Mouse (Mus musculus): ENCODE results near the gene Cbll1.

Gene Cbll1

DNA sequence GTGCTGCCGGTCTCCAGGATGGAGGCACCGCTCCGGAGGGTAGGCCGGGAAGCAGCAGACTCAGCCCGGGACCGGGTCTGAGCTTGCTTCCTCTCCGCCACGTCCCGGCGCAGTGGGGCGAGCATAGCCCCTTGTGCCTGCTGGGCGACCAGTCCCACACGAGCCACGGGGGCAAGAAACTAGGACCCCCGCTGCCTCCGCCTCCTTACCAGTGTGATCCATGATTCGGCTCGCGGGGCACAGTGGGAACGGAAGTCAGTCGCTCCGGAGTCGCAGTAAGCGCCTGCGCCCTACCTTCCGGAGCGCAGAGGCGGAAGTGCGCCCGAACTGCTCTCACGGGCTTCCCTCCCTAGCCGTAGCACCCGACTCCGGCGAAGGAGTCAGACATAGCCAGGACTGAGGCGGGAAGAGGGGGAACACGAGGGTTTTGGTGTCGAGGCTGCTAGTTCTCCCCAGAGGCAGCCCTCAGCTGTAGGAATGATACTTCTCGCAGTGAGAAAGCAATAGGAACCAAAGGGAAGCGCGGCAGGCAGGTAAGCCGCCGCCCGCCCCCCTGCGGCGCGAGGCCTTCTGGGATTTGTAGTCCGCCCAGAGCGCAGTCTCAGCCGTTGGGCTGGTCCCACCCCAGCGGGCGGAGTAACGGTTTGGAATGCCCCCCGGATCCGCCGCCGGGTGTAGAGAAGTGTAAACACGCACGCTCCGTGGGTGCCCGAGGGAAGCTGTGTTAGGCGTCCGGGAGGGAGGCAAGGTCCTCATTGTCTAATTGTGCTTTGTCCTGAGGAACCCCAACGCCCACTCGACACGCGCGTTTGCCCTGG, at the start of gene Cbll1:
TSS of gene Cbll1 (minus strand) at position 303 of the 818 bp plus-strand sequence.
- DNase-seq = peak; percentile 96 to 98

GRCm38 (mm10) chr12:31546061-31546460, 46.6 kb upstream of the Cbll1 start:
- no peak for DNase-seq

DNA sequence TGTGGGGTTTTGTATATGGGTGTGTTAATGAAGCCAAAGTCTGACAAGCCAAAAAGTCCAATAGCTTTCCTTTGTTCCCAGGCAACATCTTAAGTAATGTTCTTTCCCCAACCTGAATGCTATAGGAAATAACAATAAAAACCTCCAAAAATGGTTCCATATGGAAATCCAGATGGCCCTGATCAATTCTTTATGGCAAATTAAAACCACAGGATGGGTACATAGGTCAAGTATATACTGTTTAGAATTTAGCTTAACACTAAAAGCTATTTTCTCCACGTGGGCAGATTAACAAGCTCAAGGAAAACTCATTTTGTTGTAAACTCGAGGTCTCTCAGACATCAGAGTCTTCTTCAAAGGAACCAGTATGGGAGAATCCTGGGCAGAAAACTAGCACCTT, 45.8 kb upstream of the Cbll1 start:
- DNase-seq = no peak

DNA sequence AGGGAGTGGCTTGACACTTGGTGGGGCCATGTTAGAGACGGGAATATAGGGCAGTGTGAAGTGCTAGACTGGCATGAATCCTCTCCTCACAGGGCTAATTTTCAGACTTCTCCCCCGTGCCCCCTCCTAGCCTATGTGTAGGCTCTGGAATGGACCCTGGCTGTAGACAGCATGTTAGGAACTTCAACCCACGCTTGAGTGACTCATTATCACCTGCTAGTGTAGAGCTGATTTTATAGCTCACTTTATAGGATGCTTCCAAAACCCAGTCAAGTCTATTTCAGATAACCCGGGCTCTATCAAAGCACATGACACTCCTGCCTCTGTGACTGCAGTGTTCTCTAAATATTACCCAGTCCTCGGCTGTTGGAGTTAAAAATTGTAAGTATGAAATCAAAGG, 42.1 kb upstream of the Cbll1 start:
- DNase-seq = no peak

DNA sequence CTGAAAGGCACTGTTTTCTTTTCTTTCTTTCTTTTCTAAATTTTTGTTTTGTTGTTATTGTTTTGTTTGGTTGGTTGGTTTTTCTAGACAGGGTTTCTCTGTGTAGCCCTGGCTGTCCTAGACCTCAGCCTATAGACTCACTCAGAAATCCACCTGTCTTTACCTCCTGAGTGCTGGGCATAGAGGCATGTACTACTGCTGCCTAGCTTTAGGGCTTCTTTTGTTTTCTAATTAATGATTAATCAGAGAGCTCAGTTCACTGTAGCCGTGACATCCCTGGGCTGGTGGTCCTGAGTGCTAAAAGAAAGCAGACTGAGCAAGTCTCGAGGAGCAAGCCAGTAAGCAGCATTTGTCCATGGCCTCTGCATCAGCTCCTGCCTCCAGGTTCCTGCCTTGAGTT, 40.4 kb upstream of the Cbll1 start:
- DNase-seq = no peak

GRCm38 (mm10) chr12:31537515-31538230, 38.3 kb upstream of the Cbll1 start:
- no peak for DNase-seq

DNA sequence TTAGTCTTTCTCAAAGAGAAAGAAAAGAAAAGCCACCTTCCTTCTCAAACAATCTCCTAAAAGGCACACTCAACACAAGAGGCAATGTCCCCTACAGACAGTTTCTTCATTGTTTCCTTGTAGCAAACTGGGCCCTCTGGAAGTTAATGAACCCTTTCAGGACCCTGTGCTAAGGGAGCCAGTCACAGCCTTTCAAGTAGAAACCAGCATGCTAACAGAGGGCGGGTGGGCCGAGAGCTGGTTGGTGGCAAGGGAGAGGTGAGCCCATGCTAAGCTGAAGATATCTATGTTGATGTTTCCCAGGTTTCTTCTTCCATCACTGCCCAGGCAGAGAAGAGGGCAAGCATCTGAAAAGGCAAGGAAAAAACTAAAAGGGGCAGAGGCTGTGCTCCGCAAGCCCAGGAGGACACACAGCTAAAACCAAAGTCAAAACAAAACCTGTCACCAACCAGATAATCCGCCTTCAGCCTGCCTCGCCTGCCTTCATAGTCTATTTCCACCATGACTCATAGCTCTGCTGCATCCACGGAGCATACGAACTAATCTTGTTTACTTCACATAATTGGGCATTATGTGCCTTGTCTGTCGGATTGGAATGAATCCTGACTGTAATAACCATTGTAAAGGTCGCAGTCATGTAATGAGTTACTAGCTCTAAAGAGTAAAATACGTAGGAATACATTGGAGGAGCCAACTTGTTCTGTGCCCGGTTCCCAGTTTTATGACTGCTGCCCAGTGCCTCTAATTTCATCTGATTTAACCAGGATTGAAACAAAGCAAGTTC, 34.8 kb upstream of the Cbll1 start:
- no peak for DNase-seq

DNA sequence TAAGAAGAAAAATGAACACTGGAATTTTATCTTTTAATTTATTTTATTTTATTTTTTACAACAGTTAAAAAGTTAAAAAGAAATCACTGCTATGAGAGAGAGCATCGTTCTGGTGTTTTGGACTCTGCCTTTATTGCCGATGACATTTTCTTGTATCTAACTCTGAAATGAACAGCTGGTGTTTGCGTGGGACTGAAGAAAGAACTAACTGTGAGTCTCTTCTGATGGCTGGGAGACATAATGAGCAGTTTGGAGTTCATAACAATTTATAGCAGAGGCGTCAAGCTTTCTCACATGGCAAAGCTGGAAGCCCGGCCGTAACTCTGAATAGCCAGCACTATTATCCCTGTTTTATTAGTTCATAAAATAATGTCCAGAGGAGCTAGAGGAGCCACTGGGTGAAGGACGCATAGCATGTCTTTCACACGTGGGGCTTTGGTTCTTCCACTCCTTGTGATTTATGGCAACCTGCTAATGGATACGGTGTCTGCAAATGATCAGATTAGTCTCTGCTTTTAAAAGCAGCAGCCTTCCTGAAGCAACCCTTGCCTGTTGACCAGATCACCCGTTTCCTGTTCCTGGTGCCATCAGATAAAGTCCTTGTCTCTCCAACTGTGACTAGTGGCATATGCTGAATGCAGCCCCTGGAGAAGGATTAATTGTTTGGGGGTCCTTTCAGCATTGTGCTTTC, 33.9 kb upstream of the Cbll1 start:
- DNase-seq = no peak

DNA sequence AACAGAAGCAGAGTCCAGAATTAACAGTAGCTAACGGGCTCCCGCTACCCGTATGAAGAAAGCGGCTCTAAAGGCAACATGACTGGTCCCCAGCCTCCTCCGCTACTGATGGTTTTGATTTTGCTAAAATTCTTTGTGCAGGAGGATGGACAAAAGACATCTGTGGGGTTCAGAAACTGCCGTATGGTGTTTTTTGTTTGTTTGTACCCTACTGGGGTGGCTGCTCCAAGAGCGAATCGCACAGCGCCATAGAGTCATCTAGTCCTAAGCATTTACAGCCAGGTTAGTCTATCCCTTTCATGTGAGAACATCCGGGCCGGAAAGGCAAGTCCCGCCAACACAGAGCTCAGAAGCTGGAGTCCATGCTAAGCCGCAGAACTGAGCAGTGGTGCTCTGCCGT, 32.6 kb upstream of the Cbll1 start:
- DNase-seq = no peak

GRCm38 (mm10) chr12:31527407-31527806, 28.0 kb upstream of the Cbll1 start:
- DNase-seq = no peak

- no peak for DNase-seq
These were observed 22.0 kb upstream of the Cbll1 start for GRCm38 (mm10) chr12:31521371-31521770.

DNA sequence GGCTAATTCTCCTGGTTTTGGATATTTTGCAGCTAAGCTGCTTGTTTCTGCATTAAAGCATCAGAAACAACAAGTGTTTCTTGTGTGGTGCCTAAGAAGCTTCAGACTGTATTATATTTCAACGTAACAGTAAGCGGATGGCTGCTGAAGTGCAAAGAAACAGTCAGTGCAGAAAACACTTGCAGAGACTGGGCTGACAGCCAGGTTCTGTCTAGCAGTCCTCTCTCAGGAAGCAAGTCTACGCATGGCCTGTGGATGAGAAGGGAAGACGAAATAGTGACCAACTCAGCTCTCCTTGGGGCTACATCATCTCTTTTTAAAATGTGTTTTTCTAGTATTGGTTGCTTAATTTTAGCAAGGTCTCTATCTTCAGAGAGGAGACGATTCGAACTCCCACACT, 20.7 kb upstream of the Cbll1 start:
- DNase-seq = no peak

DNA sequence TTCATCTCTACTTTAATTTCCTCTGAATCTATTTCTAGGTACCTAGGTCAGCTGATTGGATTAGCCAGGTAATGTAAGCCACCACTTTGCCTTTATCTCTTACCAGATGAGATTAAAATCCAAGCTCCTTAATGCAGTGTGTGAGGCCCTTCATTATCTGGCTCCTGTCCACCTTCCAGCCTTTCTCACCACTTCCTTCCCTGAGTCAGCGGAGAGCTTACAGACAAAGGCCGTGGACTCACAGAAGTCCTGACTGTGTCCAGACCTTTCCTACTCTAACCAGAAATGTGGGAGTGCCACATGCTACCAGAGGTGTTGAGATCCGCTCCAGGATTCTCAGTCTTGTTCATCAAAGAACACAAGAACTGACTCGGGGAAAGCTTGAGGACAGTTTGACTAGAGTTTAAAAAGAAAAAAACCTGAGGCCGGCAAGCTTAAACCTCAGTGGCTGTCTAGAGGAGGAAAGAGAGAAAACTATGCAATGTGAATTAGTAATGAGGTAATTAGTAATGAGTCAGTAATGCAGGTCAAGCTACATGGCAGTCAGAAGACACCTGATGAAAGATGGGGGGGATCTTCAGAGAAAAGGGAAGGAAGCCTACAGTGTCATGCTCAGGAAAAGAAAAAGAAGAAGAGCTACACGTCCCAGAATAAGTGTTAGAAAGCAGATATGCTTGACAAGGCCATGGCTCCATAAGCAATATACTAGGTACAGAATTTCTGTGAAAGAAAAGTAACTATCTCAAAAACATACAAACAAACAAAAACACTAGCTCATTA, 14.5 kb upstream of the Cbll1 start:
- no peak for DNase-seq

- DNase-seq = no peak
These were observed 13.4 kb upstream of the Cbll1 start for GRCm38 (mm10) chr12:31512634-31513411.

DNA sequence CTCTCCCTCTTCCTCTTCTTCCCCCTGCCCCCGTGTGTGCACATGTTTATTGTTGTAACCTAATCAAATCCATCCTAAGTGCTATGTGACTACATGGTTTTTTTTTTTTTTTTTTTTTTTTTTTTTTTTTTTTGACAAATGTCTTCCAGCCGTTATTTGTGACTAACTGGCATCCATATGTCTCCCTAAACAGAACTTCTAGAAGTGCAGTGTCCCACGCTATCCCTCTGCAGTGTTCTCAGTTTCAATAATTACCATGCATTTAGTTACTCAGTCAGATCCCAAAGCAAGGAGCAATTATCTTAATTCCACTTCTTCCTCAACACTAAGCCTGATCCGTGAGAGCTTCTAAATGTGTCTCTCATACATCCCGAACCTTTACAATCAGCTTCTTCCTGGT, 11.8 kb upstream of the Cbll1 start:
- no peak for DNase-seq

GRCm38 (mm10) chr12:31508496-31508895, 9.1 kb upstream of the Cbll1 start:
- DNase-seq = no peak

DNA sequence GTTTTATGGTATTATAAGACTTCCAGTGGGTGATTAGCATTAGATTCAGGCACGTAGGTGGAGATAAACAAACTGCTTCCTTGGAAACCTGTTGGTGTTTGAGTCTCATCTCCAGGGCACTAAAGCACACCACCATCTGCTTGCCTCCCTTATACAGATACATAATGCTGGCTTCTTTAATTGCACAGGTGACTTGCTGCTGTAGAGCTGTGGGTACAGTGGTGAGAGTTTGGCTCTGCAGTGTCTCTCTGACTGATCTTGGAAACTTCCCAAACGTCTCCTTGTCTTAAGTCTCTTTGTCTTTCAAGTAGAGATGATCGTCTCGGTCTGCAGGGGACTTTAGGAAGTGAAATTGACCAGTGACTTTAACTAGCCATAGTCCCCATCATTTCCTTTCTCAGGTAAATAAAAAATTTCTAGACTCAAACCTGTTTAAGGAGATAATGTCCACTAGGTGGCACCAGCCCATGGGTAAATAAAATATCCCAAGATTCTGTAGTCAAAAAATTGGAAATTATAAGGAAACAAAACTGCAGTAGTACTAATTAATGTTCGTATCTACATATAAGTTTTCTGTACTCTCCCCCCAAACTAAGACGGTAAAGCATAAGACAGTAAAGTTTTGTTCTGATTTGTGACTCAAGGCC, 8.4 kb upstream of the Cbll1 start:
- DNase-seq = peak; percentile 32 to 54

DNA sequence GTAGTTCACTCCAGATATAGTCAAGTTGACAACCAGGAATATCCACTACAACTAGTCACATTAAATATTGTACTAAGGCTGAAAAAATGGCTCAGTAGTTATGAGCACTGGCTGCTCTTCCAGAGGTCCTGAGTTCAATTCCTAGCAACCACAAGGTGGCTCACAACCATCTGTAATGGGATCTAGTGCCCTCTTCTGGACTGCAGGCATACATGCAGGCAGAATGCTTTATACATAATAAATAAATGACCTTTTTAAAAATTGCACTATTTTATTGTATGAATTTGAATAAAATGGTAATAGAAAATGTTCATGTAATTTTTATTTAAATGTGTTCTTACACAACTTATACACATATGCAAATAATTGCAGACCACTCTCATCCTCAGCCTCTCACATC, 3.8 kb upstream of the Cbll1 start:
- no peak for DNase-seq

GRCm38 (mm10) chr12:31501266-31501665, 1.9 kb upstream of the Cbll1 start:
- DNase-seq = no peak

- no peak for DNase-seq
These were observed 780 bp upstream of the Cbll1 start for GRCm38 (mm10) chr12:31500196-31500595.

DNA sequence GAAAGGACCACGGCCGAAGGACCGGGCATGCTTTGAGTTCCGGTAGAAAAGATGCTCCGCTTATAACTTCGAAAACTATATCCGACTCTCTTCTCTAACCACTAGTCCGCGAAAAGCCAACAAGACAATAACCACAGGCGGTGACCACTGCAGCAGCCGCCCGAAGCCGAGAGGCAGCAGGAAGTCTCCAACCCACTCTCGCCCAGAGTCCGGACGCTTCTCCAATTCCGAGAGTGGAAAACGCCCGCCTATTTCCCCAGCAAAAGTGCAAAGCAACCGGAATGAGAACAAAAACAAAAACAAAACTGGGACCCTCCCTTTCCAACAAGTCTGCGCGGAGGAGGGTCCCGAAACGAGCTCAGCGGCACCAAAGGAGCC, 491 bp downstream of the Cbll1 start:
- DNase-seq = peak in 1 of 2 experiments; percentile 13
